Mouse (Mus musculus) hindbrain, embryonic 10.5 days (tissue): ENCODE measurements at regions not wholly inside any gene's neighbourhood (a gene's known extent, or its start where the extent isn't known, plus 50 kb on each side); places are given as distances from the start of the nearest gene placed in this dataset.

Source experiments
- DNase-seq: peaks from one replicate; pipeline ENCODE4 v3.0.0-alpha.2; 2017; ENCODE audit warnings: low spot score
- H3K27ac ChIP-seq: fragments of 300-500 bp; sonication (generic); 2 replicates; pipeline ENCODE4 v1.5.1; 2016; ENCODE audit warnings: mild to moderate bottlenecking, moderate library complexity
- H3K27me3 ChIP-seq: fragments of 300-500 bp; sonication (generic); 2 replicates; pipeline ENCODE4 v1.6.1; 2016; ENCODE audit warnings: mild to moderate bottlenecking; ENCODE audit not compliant: poor library complexity, insufficient read depth, severe bottlenecking
- H3K36me3 ChIP-seq: fragments of 300-500 bp; sonication (generic); 2 replicates; pipeline ENCODE4 v1.6.1; 2016; ENCODE audit warnings: mild to moderate bottlenecking, moderate library complexity
- H3K4me1 ChIP-seq: fragments of 300-500 bp; sonication (generic); replicated peaks from 2 replicates; pipeline ENCODE4 v1.6.1; 2016; ENCODE audit warnings: mild to moderate bottlenecking
- H3K4me3 ChIP-seq: fragments of 300-500 bp; sonication (generic); 2 replicates; pipeline ENCODE4 v1.5.1; 2016; ENCODE audit warnings: mild to moderate bottlenecking, moderate library complexity
- H3K9me3 ChIP-seq: fragments of 300-500 bp; sonication (generic); 2 replicates; pipeline ENCODE4 v1.6.1; 2016; ENCODE audit warnings: mild to moderate bottlenecking, moderate library complexity
- WGBS: fragments of 180-500 bp; shearing (Covaris S2); methylation state at CpG from one replicate; pipeline ENCODE4 v1.1.7; 2016; 5-methylcytosine and 5-hydroxymethylcytosine counted together

DNA sequence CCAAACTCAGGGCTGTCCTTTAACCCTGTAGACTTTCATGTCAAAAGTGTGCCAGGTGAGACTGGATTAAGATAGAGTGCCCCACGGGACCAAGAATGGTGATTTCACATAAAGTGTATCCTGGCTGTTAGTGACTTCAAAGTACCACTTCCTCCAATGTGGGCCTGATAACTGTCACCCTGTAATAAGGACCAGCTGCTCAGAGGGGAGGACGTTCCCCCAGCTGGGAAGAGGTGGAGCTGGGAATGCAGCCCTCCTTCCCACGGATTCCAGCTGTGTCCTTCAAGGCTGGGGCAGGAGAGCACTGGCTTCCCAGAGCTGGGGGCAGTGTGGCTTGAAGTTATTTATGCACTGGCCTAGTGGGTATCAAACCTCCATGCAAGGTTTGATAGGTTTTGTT is 89.7 kb upstream of the Kcng1 start:
- peaks cover 26% of the 10 kb centered on the region for H3K9me3 ChIP-seq
- DNase-seq, result no peak
- 0 out of 2 replicates have a peak, but pooled peaks cover 4% of the 10 kb centered on the region for H3K4me1 ChIP-seq
- no peak overlapping the region for H3K4me3 ChIP-seq
- H3K36me3 ChIP-seq, result no peaks in the 10 kb centered on the region
- no peaks in the 10 kb centered on the region for H3K27me3 ChIP-seq
- 51% methylated on average over 3 of the region's 3 CpGs for WGBS
- H3K27ac ChIP-seq, result no peak overlapping the region

DNA sequence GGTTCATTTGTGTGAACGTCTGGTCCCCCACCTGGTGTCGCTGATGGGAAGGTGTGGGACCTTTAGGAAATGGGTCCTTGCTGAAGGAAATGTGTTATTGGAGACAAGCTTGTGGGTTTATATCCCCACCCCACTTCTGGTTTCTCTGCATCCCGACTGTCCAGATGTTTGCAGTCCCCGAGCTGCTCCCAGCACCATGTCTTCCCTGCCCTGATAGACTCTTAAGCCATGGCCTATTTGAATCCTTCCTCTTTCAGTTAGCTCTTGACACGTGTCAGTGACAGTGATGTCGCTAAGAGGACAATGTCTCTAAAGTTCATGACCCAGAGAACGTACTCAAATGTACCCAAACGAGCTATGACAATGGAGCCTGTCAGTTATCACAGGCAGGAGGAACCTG is 77.7 kb upstream of the Kcng1 start:
- H3K9me3 ChIP-seq, result no peaks in the 10 kb centered on the region
- 71% methylated on average over 8 of the region's 8 CpGs for WGBS
- DNase-seq, result no peak
- H3K4me1 ChIP-seq, result peaks cover 11% of the 10 kb centered on the region; the same call in 1 of the 2 replicates
- 0 out of 2 replicates have a peak, but pooled peaks cover 3% of the 10 kb centered on the region for H3K27me3 ChIP-seq
- no peaks in the 10 kb centered on the region for H3K36me3 ChIP-seq
- H3K4me3 ChIP-seq, result no peak overlapping the region
- no peak overlapping the region for H3K27ac ChIP-seq

- no peak for DNase-seq
- no peaks in the 10 kb centered on the region for H3K9me3 ChIP-seq
- H3K36me3 ChIP-seq, result no peaks in the 10 kb centered on the region
- no peak overlapping the region for H3K4me3 ChIP-seq
- 93% methylated on average over 6 of the region's 6 CpGs for WGBS
- no peak overlapping the region for H3K27ac ChIP-seq
- peaks cover 16% of the 10 kb centered on the region; the same call in 1 of the 2 replicates for H3K4me1 ChIP-seq
- 0 out of 2 replicates have a peak, but pooled peaks cover 3% of the 10 kb centered on the region for H3K27me3 ChIP-seq
These were observed 77.0 kb upstream of the Kcng1 start for GRCm38 (mm10) chr2:168358551-168358950.

DNA sequence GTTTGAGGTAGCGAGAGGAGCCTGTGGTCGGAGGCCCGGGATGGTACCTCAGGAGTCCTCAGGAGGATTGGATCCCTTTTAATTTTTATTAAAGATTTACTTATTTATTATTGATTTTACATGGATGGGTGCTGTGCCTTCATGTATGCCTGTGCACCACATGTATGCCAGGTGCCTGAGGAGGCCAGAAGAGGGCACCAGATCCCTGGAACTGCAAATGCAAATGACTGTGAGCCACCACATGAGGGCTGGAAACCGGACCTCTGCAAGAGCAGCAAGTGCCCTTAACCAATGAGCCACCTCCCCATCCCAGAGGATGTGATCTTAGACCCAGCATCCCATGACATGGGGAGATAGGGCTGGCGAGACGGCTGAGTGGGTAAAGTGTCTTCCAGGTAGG is 76.3 kb upstream of the Kcng1 start:
- no peak overlapping the region for H3K4me3 ChIP-seq
- whole genome bisulfite sequencing, result 78% methylated on average over 6 of the region's 6 CpGs
- H3K27ac ChIP-seq, result no peak overlapping the region
- no peak for DNase-seq
- no peaks in the 10 kb centered on the region for H3K9me3 ChIP-seq
- H3K27me3 ChIP-seq, result 0 out of 2 replicates have a peak, but pooled peaks cover 3% of the 10 kb centered on the region
- peaks cover 17% of the 10 kb centered on the region for H3K4me1 ChIP-seq
- no peaks in the 10 kb centered on the region for H3K36me3 ChIP-seq

- 70% methylated on average over 10 of the region's 10 CpGs for WGBS
These were observed 72.9 kb upstream of the Kcng1 start for GRCm38 (mm10) chr2:168354397-168354796.

DNA sequence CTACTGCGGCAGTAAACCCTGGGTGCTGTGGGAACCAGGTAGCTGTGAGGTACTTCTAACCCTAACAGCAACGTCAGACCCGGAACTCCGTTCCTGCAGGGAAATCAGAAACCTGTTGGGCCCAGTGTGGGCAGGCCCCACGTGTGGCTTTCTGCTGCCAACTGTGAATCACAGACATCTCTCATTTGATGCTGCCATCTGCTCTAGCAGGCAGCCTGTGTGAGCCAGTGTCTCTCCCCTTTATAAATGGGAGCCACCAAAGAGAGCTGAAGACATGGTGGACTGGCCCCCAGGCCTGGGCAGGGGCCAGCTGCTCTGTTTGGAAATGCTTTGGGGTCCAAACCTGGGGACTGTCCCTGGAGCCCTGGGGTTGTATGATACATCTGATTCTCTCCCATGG is 71.1 kb upstream of the Kcng1 start:
- Histone ChIP-seq H3K27me3 (0 out of 2 replicates have a peak, but pooled peaks cover 3% of the 10 kb centered on the region), H3K27ac (no peak overlapping the region)

More at GRCm38 (mm10) chr2:168354397-168354796, 72.9 kb upstream of the Kcng1 start:
- Histone ChIP-seq H3K4me3 (no peak overlapping the region), H3K27ac (no peak overlapping the region), H3K36me3 (no peaks in the 10 kb centered on the region), H3K4me1 (peaks cover 24% of the 10 kb centered on the region), H3K9me3 (no peaks in the 10 kb centered on the region), H3K27me3 (0 out of 2 replicates have a peak, but pooled peaks cover 3% of the 10 kb centered on the region)
- DNase-seq, result no peak

GRCm38 (mm10) chr2:168352194-168352593 is 70.7 kb upstream of the Kcng1 start:
- Histone ChIP-seq H3K27ac (no peak overlapping the region), H3K9me3 (no peaks in the 10 kb centered on the region), H3K4me3 (no peak overlapping the region), H3K36me3 (no peaks in the 10 kb centered on the region), H3K27me3 (0 out of 2 replicates have a peak, but pooled peaks cover 3% of the 10 kb centered on the region), H3K4me1 (peaks cover 20% of the 10 kb centered on the region)
- DNase-seq, result no peak
- WGBS, result 61% methylated on average over 3 of the region's 3 CpGs

More for the DNA sequence above, 71.1 kb upstream of the Kcng1 start:
- WGBS, result 76% methylated on average over 5 of the region's 5 CpGs
- peaks cover 20% of the 10 kb centered on the region for H3K4me1 ChIP-seq
- H3K4me3 ChIP-seq, result no peak overlapping the region
- no peaks in the 10 kb centered on the region for H3K9me3 ChIP-seq
- no peak for DNase-seq
- no peaks in the 10 kb centered on the region for H3K36me3 ChIP-seq

DNA sequence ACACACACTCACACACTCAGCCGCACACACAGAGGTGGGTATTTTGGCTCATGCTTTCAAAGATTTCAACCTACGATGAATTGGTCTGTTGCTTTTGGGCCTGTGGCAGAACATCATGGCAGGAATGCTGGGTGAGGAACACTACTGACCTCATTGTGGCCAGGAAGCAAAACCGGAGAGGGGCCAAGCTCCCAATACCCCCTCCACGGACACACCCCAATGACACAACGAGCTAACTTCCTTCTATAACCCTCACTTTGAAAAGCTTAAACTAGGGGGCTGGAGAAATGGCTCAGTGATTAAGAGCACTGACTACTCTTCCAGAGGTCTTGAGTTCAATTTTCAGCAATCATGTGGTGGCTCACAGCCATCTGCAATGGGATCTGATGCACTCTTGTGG is 63.8 kb upstream of the Kcng1 start:
- Histone ChIP-seq H3K9me3 (no peaks in the 10 kb centered on the region), H3K27ac (no peak overlapping the region), H3K36me3 (no peaks in the 10 kb centered on the region), H3K27me3 (no peaks in the 10 kb centered on the region), H3K4me1 (peaks cover 19% of the 10 kb centered on the region), H3K4me3 (no peak overlapping the region)
- WGBS, result 86% methylated on average over 5 of the region's 5 CpGs
- no peak for DNase-seq

- DNase-seq, result no peak
- Histone ChIP-seq H3K27ac (peak overlapping the region; percentile 40; the same call in 1 of the 2 replicates), H3K36me3 (no peaks in the 10 kb centered on the region), H3K4me3 (no peak overlapping the region), H3K27me3 (peaks cover 5% of the 10 kb centered on the region; the same call in 1 of the 2 replicates), H3K4me1 (peaks cover 36% of the 10 kb centered on the region), H3K9me3 (no peaks in the 10 kb centered on the region)
- WGBS, result 63% methylated on average over 7 of the region's 7 CpGs
These were observed 62.2 kb upstream of the Kcng1 start for GRCm38 (mm10) chr2:168343705-168344104.

DNA sequence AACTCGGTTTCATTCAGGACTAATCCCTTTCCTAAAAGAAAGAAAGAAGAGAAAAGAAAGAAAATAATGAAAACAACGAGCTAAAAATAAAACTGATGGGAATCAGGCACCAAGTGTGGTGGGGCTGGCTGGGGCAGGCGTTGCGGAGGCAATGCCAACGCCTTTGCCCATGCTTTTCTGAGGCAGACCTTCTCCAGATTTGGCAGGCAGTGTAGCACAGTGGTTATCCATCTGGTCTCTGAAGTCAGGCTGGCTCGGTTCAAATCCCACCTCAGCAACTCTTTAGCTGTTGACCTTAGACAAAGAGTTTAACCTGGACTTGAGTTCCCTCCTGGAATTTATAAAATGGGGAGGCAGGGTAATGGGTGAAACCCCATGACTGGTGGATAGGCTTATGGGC is 57.3 kb upstream of the Kcng1 start:
- Histone ChIP-seq H3K4me1 (peaks cover 60% of the 10 kb centered on the region), H3K27me3 (peaks cover 13% of the 10 kb centered on the region; the same call in 1 of the 2 replicates), H3K9me3 (no peaks in the 10 kb centered on the region), H3K27ac (peak overlapping the region; percentile 63), H3K4me3 (no peak overlapping the region), H3K36me3 (no peaks in the 10 kb centered on the region)
- 77% methylated on average over 6 of the region's 6 CpGs for WGBS
- no peak for DNase-seq

GRCm38 (mm10) chr2:168338382-168338781 is 56.8 kb upstream of the Kcng1 start:
- Histone ChIP-seq H3K36me3 (no peaks in the 10 kb centered on the region), H3K4me1 (peaks cover 60% of the 10 kb centered on the region)

DNA sequence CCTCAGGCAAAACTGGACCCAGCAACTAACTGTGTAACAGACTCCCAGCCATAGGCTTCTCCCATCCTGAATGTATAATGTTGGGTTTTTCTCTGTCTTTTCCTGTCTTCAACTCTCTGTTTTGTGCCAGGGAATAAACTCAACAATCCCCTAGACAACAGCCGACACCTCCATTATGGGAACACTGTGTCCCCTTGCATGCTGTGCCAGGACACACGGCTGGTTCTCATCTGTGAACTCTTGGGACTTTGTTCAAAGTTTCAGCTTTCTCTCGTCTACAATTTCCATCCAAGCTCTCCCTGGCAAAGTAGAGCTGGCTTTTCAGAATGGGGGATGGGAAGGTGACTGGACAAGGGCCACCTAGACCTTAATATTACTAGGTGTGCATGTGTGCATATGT is 56.1 kb upstream of the Kcng1 start:
- peak overlapping the region; percentile 69 for H3K27ac ChIP-seq
- peaks cover 65% of the 10 kb centered on the region for H3K4me1 ChIP-seq
- no peak for DNase-seq
- no peak overlapping the region for H3K4me3 ChIP-seq
- H3K27me3 ChIP-seq, result peaks cover 13% of the 10 kb centered on the region; the same call in 1 of the 2 replicates
- H3K36me3 ChIP-seq, result no peaks in the 10 kb centered on the region
- no peaks in the 10 kb centered on the region for H3K9me3 ChIP-seq
- 67% methylated on average over 3 of the region's 3 CpGs for WGBS

More at GRCm38 (mm10) chr2:168338382-168338781, 56.8 kb upstream of the Kcng1 start:
- peak; percentile 81 for DNase-seq
- Histone ChIP-seq H3K27me3 (peaks cover 13% of the 10 kb centered on the region; the same call in 1 of the 2 replicates), H3K4me3 (no peak overlapping the region), H3K9me3 (no peaks in the 10 kb centered on the region), H3K27ac (peak overlapping the region; percentile 69)
- WGBS, result 36% methylated on average over 4 of the region's 4 CpGs

DNA sequence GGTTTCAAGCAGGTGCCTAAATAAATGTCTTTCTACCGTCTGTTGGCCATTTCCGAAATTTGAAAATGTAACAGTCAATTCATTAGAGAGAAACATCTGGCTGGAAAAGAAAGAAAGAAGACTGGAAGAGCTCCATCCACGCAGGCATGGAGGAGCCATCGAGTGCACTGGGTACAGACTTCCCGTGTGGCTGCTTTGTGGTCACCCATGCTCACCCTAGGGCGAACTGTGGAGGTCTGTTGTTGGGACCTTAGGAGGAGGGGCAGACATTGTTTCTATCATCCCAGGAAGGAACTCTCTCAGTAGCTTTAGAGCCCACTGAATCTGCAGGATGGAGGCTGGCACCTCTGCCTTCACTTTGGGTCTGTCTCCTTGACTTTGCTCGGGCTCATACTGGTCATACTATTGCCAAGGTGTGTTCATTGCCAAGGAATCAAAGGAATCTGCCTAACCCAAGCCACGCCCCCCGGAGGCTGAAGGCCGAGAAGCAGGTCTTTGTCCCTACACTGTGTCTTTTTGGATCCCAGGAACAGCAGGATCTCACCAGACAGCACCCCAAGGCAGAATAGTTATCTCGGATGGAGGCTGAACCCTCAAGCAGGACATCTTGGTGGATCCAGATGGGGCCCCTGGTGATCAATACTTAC is 54.3 kb upstream of the Kcng1 start:
- DNase-seq, result no peak
- no peaks in the 10 kb centered on the region for H3K36me3 ChIP-seq
- 92% methylated on average over 11 of the region's 11 CpGs for WGBS

More for the DNA sequence above, 54.3 kb upstream of the Kcng1 start:
- no peak overlapping the region for H3K4me3 ChIP-seq
- no peak overlapping the region for H3K27ac ChIP-seq
- no peaks in the 10 kb centered on the region for H3K9me3 ChIP-seq
- peaks cover 13% of the 10 kb centered on the region; the same call in 1 of the 2 replicates for H3K27me3 ChIP-seq
- peaks cover 62% of the 10 kb centered on the region for H3K4me1 ChIP-seq
